9 mouse cellular contexts compared by ENCODE assay signal in genomic region chr4:49958275-49958674, GRCm38 (mm10).
DNase-seq lines count a peak whose midpoint lies in the region; ATAC-seq and TF ChIP-seq lines count a peak whose summit lies in the region.
"Had no signal": no experiment of that assay in that cellular context is flagged by ENCODE, and none has a peak within 500 bp of the region (broad histone marks: within the 10 kb centered on the region; RNA-seq: fewer than 3 reads in every experiment).

No protein-coding gene starts in this region.

- no peak overlapping the region for H3K4me3 ChIP-seq in layer of hippocampus, adult 2 months
- no peak overlapping the region for H3K4me3 ChIP-seq in ES-E14 (ENCODE audit: insufficient read depth in 1 of 2, low read depth in 1 of 2, low read length in 2 of 2, poor library complexity in 1 of 2, severe bottlenecking in 1 of 2)

- in situ Hi-C loops in ES-E14 (cut with MboI; ENCODE audit: low sequenced_read_pairs in 2 of 2, unreplicated experiment in 2 of 2): no loop called here

- no peaks in the 10 kb centered on the region for H3K36me3 ChIP-seq in ES-E14 (ENCODE audit: control insufficient read depth, insufficient read depth, low read length, poor library complexity, severe bottlenecking)

- H3K9me3 ChIP-seq in ES-E14 (ENCODE audit: control insufficient read depth, insufficient read depth, low read depth, low read length): no peaks in the 10 kb centered on the region

- peak; percentile 86 for TF ChIP-seq CTCF in layer of hippocampus, adult 2 months (conservative IDR thresholded peaks at IDR 0.05)

- peak; percentile 15 for DNase-seq in cerebellum, adult 9-10 months
- DNase-seq in layer of hippocampus, adult 2 months (ENCODE audit: low spot score in 2 of 2): peak; percentile 19 to 25
- no peak for DNase-seq in layer of hippocampus, postnatal 36 days
- peak; percentile 16 for DNase-seq in ES-E14 (ENCODE audit: low read depth, low spot score)
- DNase-seq in forelimb bud, embryonic 11.5 days (ENCODE audit: low read depth, low spot score): peak; percentile 2
- DNase-seq in urinary bladder, postnatal 10 days (ENCODE audit: low spot score): no peak
- no peak for DNase-seq in right cerebral cortex, postnatal 14 days
- DNase-seq: gastrocnemius, postnatal 14 days had no signal

- ATAC-seq in cerebellum, adult (ENCODE audit: insufficient number of reproducible peaks, low FRiP score, low TSS enrichment): no peak

- no peak overlapping the region for H3K9ac ChIP-seq in ES-E14 (ENCODE audit: insufficient read depth, low read depth, low read length, poor library complexity, severe bottlenecking)

- H3K27ac ChIP-seq in layer of hippocampus, adult 2 months: no peak overlapping the region
- H3K27ac ChIP-seq in ES-E14 (ENCODE audit: insufficient read depth, low read depth, low read length, poor library complexity, severe bottlenecking): no peak overlapping the region

- no peaks in the 10 kb centered on the region for H3K4me1 ChIP-seq in ES-E14 (ENCODE audit: control insufficient read depth in 2 of 2, insufficient read depth in 2 of 2, low read length in 2 of 2, poor library complexity in 1 of 2)

TF ChIP-seq in ES-E14, 5 proteins besides CTCF, POLR2A, EP300 and RAD21:
- TF ChIP-seq HCFC1 (IDR thresholded peaks at IDR 0.05; ENCODE audit: borderline replicate concordance, insufficient read depth, low read length) (no peak), ZC3H11A (IDR thresholded peaks at IDR 0.05; ENCODE audit: borderline replicate concordance, low read depth, low read length) (no peak), ZNF384 (IDR thresholded peaks at IDR 0.05; ENCODE audit: low read depth, low read length) (no peak), MAFK (IDR thresholded peaks at IDR 0.05; ENCODE audit: insufficient read depth, low read depth, low read length) (no peak), CHD2 (IDR thresholded peaks at IDR 0.05; ENCODE audit: low read depth, low read length) (no peak)
TF ChIP-seq in ES-E14: peak in this region for 0.

Comparison
In these comparisons a context has a peak if more than half of its experiments do, and no peak if none do; other contexts are left out.
1. DNase-seq: peak in cerebellum, adult 9-10 months (single experiment), layer of hippocampus, adult 2 months (2 of 2), ES-E14 (single experiment) and forelimb bud, embryonic 11.5 days (single experiment); none in layer of hippocampus, postnatal 36 days (0 of 2), urinary bladder, postnatal 10 days (single experiment) and right cerebral cortex, postnatal 14 days (single experiment).